In genomic region chr11:7504651-7505321, GRCm38 (mm10) we compare ENCODE assay signal across 10 mouse cellular contexts.
A peak's percentile ranks its signal among the peaks of the same experiment; 100 is the strongest.
DNase-seq lines count a peak whose midpoint lies in the region; ATAC-seq and TF ChIP-seq lines count a peak whose summit lies in the region.
"Had no signal": no experiment of that assay in that cellular context is flagged by ENCODE, and none has a peak within 500 bp of the region (broad histone marks: within the 10 kb centered on the region; RNA-seq: fewer than 3 reads in every experiment).

No protein-coding gene starts in this region.

- intact Hi-C loops in left cerebral cortex, adult 2 months (cut with DNase I), result no loop called here

- H3K36me3 ChIP-seq in lung, embryonic 15.5 days, result no peaks in the 10 kb centered on the region
- no peaks in the 10 kb centered on the region for H3K36me3 ChIP-seq in heart, embryonic 15.5 days
- H3K36me3 ChIP-seq in liver, embryonic 12.5 days, result no peaks in the 10 kb centered on the region
- H3K36me3 ChIP-seq: neural tube, embryonic 13.5 days had no signal

- ATAC-seq in lung, embryonic 15.5 days (ENCODE audit: borderline replicate concordance, extremely low read depth, low FRiP score, low TSS enrichment), result 0 out of 2 replicates have a peak, but pooled peaks have one; percentile 64
- ATAC-seq in heart, embryonic 15.5 days (replicated peaks; ENCODE audit: insufficient number of reproducible peaks, insufficient read depth, low FRiP score, low read depth), result peak; percentile 53; the same call in 1 of the 2 replicates
- no peak for ATAC-seq in liver, embryonic 12.5 days
- ATAC-seq: lung, postnatal 0 days had no signal

- 58% methylated on average over 10 of the region's 10 CpGs for WGBS in lung, embryonic 15.5 days
- 70% methylated on average over 10 of the region's 10 CpGs for WGBS in heart, embryonic 15.5 days
- 66% methylated on average over 10 of the region's 10 CpGs for WGBS in liver, embryonic 12.5 days (ENCODE audit: insufficient replicate concordance)

- TF ChIP-seq CTCF in left cerebral cortex, adult 2 months (IDR thresholded peaks at IDR 0.05), result no peak

- DNase-seq in cerebellum, postnatal 25 days, result peak; percentile 45 to 73
- DNase-seq in cerebellum, adult 8-10 months, result no peak
- DNase-seq in lung, postnatal 4 days, result no peak
- peak; percentile 65 to 79 for DNase-seq in kidney, postnatal 36 days
- no peak for DNase-seq in left cerebral cortex, adult 2 months (ENCODE audit: extremely low spot score in 1 of 2, low spot score in 2 of 2)

- H3K9ac ChIP-seq in lung, embryonic 15.5 days, result no peak overlapping the region
- no peak overlapping the region for H3K9ac ChIP-seq in heart, embryonic 15.5 days
- H3K9ac ChIP-seq in liver, embryonic 12.5 days, result no peak overlapping the region
- H3K9ac ChIP-seq: neural tube, embryonic 13.5 days had no signal

- H3K4me1 ChIP-seq in lung, embryonic 15.5 days, result peaks cover 7% of the 10 kb centered on the region; the same call in 1 of the 2 replicates
- H3K4me1 ChIP-seq in heart, embryonic 15.5 days (replicated peaks), result no peaks in the 10 kb centered on the region
- no peaks in the 10 kb centered on the region for H3K4me1 ChIP-seq in liver, embryonic 12.5 days
- H3K4me1 ChIP-seq: neural tube, embryonic 13.5 days had no signal

- H3K27me3 ChIP-seq in lung, embryonic 15.5 days, result no peaks in the 10 kb centered on the region
- no peaks in the 10 kb centered on the region for H3K27me3 ChIP-seq in heart, embryonic 15.5 days
- H3K27me3 ChIP-seq in liver, embryonic 12.5 days (replicated peaks), result no peaks in the 10 kb centered on the region
- H3K27me3 ChIP-seq: neural tube, embryonic 13.5 days had no signal

- H3K27ac ChIP-seq in lung, embryonic 15.5 days, result no peak overlapping the region
- H3K27ac ChIP-seq in heart, embryonic 15.5 days, result no peak overlapping the region
- no peak overlapping the region for H3K27ac ChIP-seq in left cerebral cortex, adult 2 months
- H3K27ac ChIP-seq in liver, embryonic 12.5 days, result no peak overlapping the region
- H3K27ac ChIP-seq: neural tube, embryonic 13.5 days had no signal

- H3K9me3 ChIP-seq in lung, embryonic 15.5 days, result no peaks in the 10 kb centered on the region
- H3K9me3 ChIP-seq in heart, embryonic 15.5 days (replicated peaks), result no peaks in the 10 kb centered on the region
- H3K9me3 ChIP-seq in liver, embryonic 12.5 days (replicated peaks), result no peaks in the 10 kb centered on the region
- H3K9me3 ChIP-seq: neural tube, embryonic 13.5 days had no signal

- H3K4me2 ChIP-seq in lung, embryonic 15.5 days, result no peak overlapping the region
- no peak overlapping the region for H3K4me2 ChIP-seq in heart, embryonic 15.5 days
- no peak overlapping the region for H3K4me2 ChIP-seq in liver, embryonic 12.5 days
- H3K4me2 ChIP-seq: neural tube, embryonic 13.5 days had no signal

- no peak overlapping the region for H3K4me3 ChIP-seq in lung, embryonic 15.5 days
- H3K4me3 ChIP-seq in heart, embryonic 15.5 days, result no peak overlapping the region
- no peak overlapping the region for H3K4me3 ChIP-seq in left cerebral cortex, adult 2 months
- H3K4me3 ChIP-seq in liver, embryonic 12.5 days, result no peak overlapping the region
- H3K4me3 ChIP-seq: neural tube, embryonic 13.5 days had no signal

Comparison
In these comparisons a context has a peak if more than half of its experiments do, and no peak if none do; other contexts are left out.
1. DNase-seq: peak in cerebellum, postnatal 25 days (2 of 2) and kidney, postnatal 36 days (2 of 2); none in cerebellum, adult 8-10 months (single experiment), lung, postnatal 4 days (0 of 2) and left cerebral cortex, adult 2 months (0 of 2).